ENCODE assay signal across 27 mouse cellular contexts in genomic region chr17:51645866-51646265, GRCm38 (mm10).
"Had no signal": no experiment of that assay in that cellular context is flagged by ENCODE, and none has a peak within 500 bp of the region (broad histone marks: within the 10 kb centered on the region; RNA-seq: fewer than 3 reads in every experiment).

No protein-coding gene starts in this region.

- H3K27me3 ChIP-seq: heart, embryonic 12.5 days; hindbrain, embryonic 12.5 days; intestine, embryonic 15.5 days; kidney, embryonic 15.5 days; limb, embryonic 12.5 days; liver, embryonic 13.5 days had no signal

- H3K27ac ChIP-seq: gastrocnemius, adult 2 months; heart, embryonic 10.5 days; hindbrain, embryonic 10.5 days; hindbrain, embryonic 12.5 days; hindbrain, embryonic 14.5 days; intestine, embryonic 15.5 days; kidney, embryonic 15.5 days; kidney, postnatal 0 days; left cerebral cortex, adult 2 months; limb, embryonic 10.5 days; limb, embryonic 12.5 days; liver, embryonic 13.5 days had no signal

- H3K36me3 ChIP-seq: heart, embryonic 10.5 days; heart, embryonic 12.5 days; hindbrain, embryonic 10.5 days; hindbrain, embryonic 12.5 days; intestine, embryonic 15.5 days; kidney, embryonic 15.5 days; limb, embryonic 10.5 days; limb, embryonic 12.5 days; liver, embryonic 13.5 days had no signal

- DNase-seq: gastrocnemius, adult 2 months; gastrocnemius, postnatal 10 days; gastrocnemius, postnatal 25 days; heart, postnatal 10 days; heart, postnatal 4 days; kidney, adult 18-20 months; kidney, adult 8-10 months; kidney, postnatal 14 days; kidney, postnatal 36 days; layer of hippocampus, adult 9-11 months; liver; liver, embryonic 13.5 days had no signal

- H3K9me3 ChIP-seq: heart, embryonic 10.5 days; heart, embryonic 12.5 days; hindbrain, embryonic 10.5 days; hindbrain, embryonic 12.5 days; intestine, embryonic 15.5 days; kidney, embryonic 15.5 days; limb, embryonic 10.5 days; limb, embryonic 12.5 days; liver, embryonic 13.5 days had no signal

- H3K9ac ChIP-seq: heart, embryonic 12.5 days; hindbrain, embryonic 12.5 days; hindbrain, embryonic 14.5 days; intestine, embryonic 15.5 days; kidney, embryonic 15.5 days; limb, embryonic 12.5 days; liver, embryonic 13.5 days had no signal

- H3K4me3 ChIP-seq: gastrocnemius, adult 2 months; heart, embryonic 10.5 days; heart, embryonic 12.5 days; hindbrain, embryonic 10.5 days; hindbrain, embryonic 12.5 days; intestine, embryonic 15.5 days; kidney, embryonic 15.5 days; left cerebral cortex, adult 2 months; limb, embryonic 10.5 days; limb, embryonic 12.5 days; liver, embryonic 13.5 days had no signal

- ATAC-seq: hindbrain, embryonic 16.5 days; inflammation-experienced regulatory T-cells, adult 6 months; intestine, embryonic 15.5 days; intestine, postnatal 0 days had no signal

- H3K4me1 ChIP-seq: heart, embryonic 10.5 days; heart, embryonic 12.5 days; hindbrain, embryonic 10.5 days; hindbrain, embryonic 12.5 days; intestine, embryonic 15.5 days; kidney, embryonic 15.5 days; liver, embryonic 13.5 days had no signal

- H3K4me2 ChIP-seq: heart, embryonic 12.5 days; hindbrain, embryonic 12.5 days; hindbrain, embryonic 14.5 days; intestine, embryonic 15.5 days; kidney, embryonic 15.5 days; limb, embryonic 12.5 days; liver, embryonic 11.5 days; liver, embryonic 13.5 days had no signal
